Mouse (Mus musculus) monocyte, adult 5-6 weeks (primary cell): ENCODE results near the gene Samd8. TPM values are rescaled to one million over a fixed set of nuclear protein-coding genes. Genes with fewer than 3 reads are reported as not detected.

Experiments
- ATAC-seq: fragments of 153-309, 156-312 bp; replicated peaks from 2 replicates; pipeline ENCODE4 v1.8.0; 2017; ENCODE audit warnings: mild to moderate bottlenecking; ENCODE audit not compliant: low TSS enrichment, insufficient number of reproducible peaks, severe bottlenecking, poor library complexity, low FRiP score
- total RNA-seq: library from RNA; stranded (forward); fragments of 200-1000, 200-491, 200-594 nt; gene quantifications from 3 replicates; pipeline ENCODE4 v1.2.3, GENCODE M21; 2017

Gene Samd8
- total RNA-seq, 1 experiment from 2014 or later = 25.1 TPM

GRCm38 (mm10) chr14:21786500-21786899 lies 36.2 kb downstream of the Samd8 start:
- no peak for ATAC-seq

- ATAC-seq = no peak
Measured at GRCm38 (mm10) chr14:21787374-21787773, 37.0 kb downstream of the Samd8 start.

- ATAC-seq = no peak
Measured at GRCm38 (mm10) chr14:21788121-21788520, 37.8 kb downstream of the Samd8 start.

- no peak for ATAC-seq
Measured at GRCm38 (mm10) chr14:21790585-21791251, 40.4 kb downstream of the Samd8 start.

- ATAC-seq = no peak
Measured at GRCm38 (mm10) chr14:21791722-21792121, 41.4 kb downstream of the Samd8 start.

GRCm38 (mm10) chr14:21792250-21792649 lies 41.9 kb downstream of the Samd8 start:
- ATAC-seq = no peak

GRCm38 (mm10) chr14:21800641-21801040 lies 50.3 kb downstream of the Samd8 start:
- ATAC-seq = no peak

GRCm38 (mm10) chr14:21801624-21802023 lies 51.3 kb downstream of the Samd8 start:
- ATAC-seq = no peak

GRCm38 (mm10) chr14:21802543-21803206 lies 52.3 kb downstream of the Samd8 start:
- ATAC-seq = no peak

- ATAC-seq = no peak
Measured at GRCm38 (mm10) chr14:21806203-21806602, 55.9 kb downstream of the Samd8 start.

- ATAC-seq = no peak
Measured at GRCm38 (mm10) chr14:21806631-21807160, 56.4 kb downstream of the Samd8 start.

GRCm38 (mm10) chr14:21808208-21808922 lies 58.0 kb downstream of the Samd8 start:
- no peak for ATAC-seq

- no peak for ATAC-seq
Measured at GRCm38 (mm10) chr14:21809418-21809817, 59.1 kb downstream of the Samd8 start.

- peak; percentile 41; the same call in 1 of the 2 replicates for ATAC-seq
Measured at GRCm38 (mm10) chr14:21811301-21811700, 61.0 kb downstream of the Samd8 start.

GRCm38 (mm10) chr14:21811744-21812393 lies 61.5 kb downstream of the Samd8 start:
- no peak for ATAC-seq

GRCm38 (mm10) chr14:21812590-21813162 lies 62.3 kb downstream of the Samd8 start:
- peak; percentile 79 for ATAC-seq

- no peak for ATAC-seq
Measured at GRCm38 (mm10) chr14:21813216-21813615, 62.9 kb downstream of the Samd8 start.

GRCm38 (mm10) chr14:21813847-21814246 lies 63.5 kb downstream of the Samd8 start:
- ATAC-seq = 0 out of 2 replicates have a peak, but pooled peaks have one; percentile 29

GRCm38 (mm10) chr14:21814606-21815005 lies 64.3 kb downstream of the Samd8 start:
- ATAC-seq = no peak
